Mouse (Mus musculus) limb, embryonic 14.5 days (tissue): ENCODE data around the gene Taf1b. TPM values are rescaled to one million over a fixed set of nuclear protein-coding genes. Genes with fewer than 3 reads are reported as not detected.
"Not testable (repeated sequence)": the region's sequence is repeated elsewhere in the genome, so short reads cannot be mapped to it uniquely, and the experiment has no call there.

Experiments
- ATAC-seq: fragments of 200-750 bp; cut with Nextera tagmentation; 2 replicates; pipeline ENCODE4 v1.8.0; 2017; ENCODE audit warnings: low read depth, moderate number of reproducible peaks, moderate TSS enrichment; ENCODE audit not compliant: low FRiP score
- DNase-seq: peaks from one replicate; pipeline ENCODE4 v3.0.0-alpha.2; 2015; ENCODE audit warnings: low spot score
- H3K27ac ChIP-seq: fragments of 300-500 bp; sonication (generic); replicated peaks from 2 replicates; pipeline ENCODE4 v1.5.1; 2014; ENCODE audit warnings: low read depth, mild to moderate bottlenecking, low read length, moderate library complexity, mixed read lengths
- H3K27me3 ChIP-seq: fragments of 300-500 bp; sonication (generic); 2 replicates; pipeline ENCODE4 v1.6.1; 2014; ENCODE audit warnings: low read length, mixed read lengths; ENCODE audit not compliant: control insufficient read depth, insufficient read depth
- H3K36me3 ChIP-seq: fragments of 300-500 bp; sonication (generic); 2 replicates; pipeline ENCODE4 v1.6.1; 2014; ENCODE audit warnings: mild to moderate bottlenecking, low read length, moderate library complexity, mixed read lengths; ENCODE audit not compliant: control insufficient read depth, insufficient read depth
- H3K4me1 ChIP-seq: fragments of 300-500 bp; sonication (generic); 2 replicates; pipeline ENCODE4 v1.6.1; 2014; ENCODE audit warnings: antibody characterized with exemption, low read length, mixed read lengths; ENCODE audit not compliant: control insufficient read depth, insufficient read depth
- H3K4me2 ChIP-seq: fragments of 300-500 bp; sonication (generic); replicated peaks from 2 replicates; pipeline ENCODE4 v1.6.1; 2014; ENCODE audit warnings: low read depth, mild to moderate bottlenecking, low read length, moderate library complexity; ENCODE audit not compliant: severe bottlenecking
- H3K4me3 ChIP-seq: fragments of 300-500 bp; sonication (generic); replicated peaks from 2 replicates; pipeline ENCODE4 v1.5.1; 2014; ENCODE audit warnings: low read length
- H3K9ac ChIP-seq: fragments of 300-500 bp; sonication (generic); 2 replicates; pipeline ENCODE4 v1.6.1; 2014; ENCODE audit warnings: mild to moderate bottlenecking, low read depth, low read length, moderate library complexity; ENCODE audit not compliant: severe bottlenecking
- H3K9me3 ChIP-seq: fragments of 300-500 bp; sonication (generic); 2 replicates; pipeline ENCODE4 v1.6.1; 2016; ENCODE audit warnings: low read length; ENCODE audit not compliant: control insufficient read depth
- POLR2A ChIP-seq: fragments of 200-500 bp; IDR thresholded peaks from 2 replicates; pipeline ENCODE4 v1.8.0; 2012; ENCODE audit warnings: inconsistent platforms, mild to moderate bottlenecking, moderate library complexity, borderline replicate concordance; ENCODE audit not compliant: insufficient read depth, insufficient read length; ENCODE audit errors: extremely low read depth
- WGBS: fragments of 180-500 bp; shearing (Covaris S2); extraction: QIAGEN DNeasy Blood & Tissue Kit; methylation state at CpG from one replicate; pipeline ENCODE4 v1.1.7; 2014; 5-methylcytosine and 5-hydroxymethylcytosine counted together
- polyA plus RNA-seq, 2 experiments: library from polyadenylated mRNA; depleted of rRNA in 1 of 2; stranded (reverse) in 1 of 2; unstranded in 1 of 2; fragments of >200 nt; fragmentation: Nextera tagmentation in 1 of 2; extraction: Ambion mirVana in 1 of 2; gene quantifications; 2 replicates each; pipeline versions ENCODE4 v1.2.1 to v1.2.3; 2012 to 2014

Taf1b gene
- polyA plus RNA-seq (2012; rRNA removed) (13.1 and 19.5 TPM in 2 replicates), polyA plus RNA-seq (2014; fragmentation: Nextera tagmentation; extraction: Ambion mirVana) (28.0 and 30.6 TPM in 2 replicates)

DNA sequence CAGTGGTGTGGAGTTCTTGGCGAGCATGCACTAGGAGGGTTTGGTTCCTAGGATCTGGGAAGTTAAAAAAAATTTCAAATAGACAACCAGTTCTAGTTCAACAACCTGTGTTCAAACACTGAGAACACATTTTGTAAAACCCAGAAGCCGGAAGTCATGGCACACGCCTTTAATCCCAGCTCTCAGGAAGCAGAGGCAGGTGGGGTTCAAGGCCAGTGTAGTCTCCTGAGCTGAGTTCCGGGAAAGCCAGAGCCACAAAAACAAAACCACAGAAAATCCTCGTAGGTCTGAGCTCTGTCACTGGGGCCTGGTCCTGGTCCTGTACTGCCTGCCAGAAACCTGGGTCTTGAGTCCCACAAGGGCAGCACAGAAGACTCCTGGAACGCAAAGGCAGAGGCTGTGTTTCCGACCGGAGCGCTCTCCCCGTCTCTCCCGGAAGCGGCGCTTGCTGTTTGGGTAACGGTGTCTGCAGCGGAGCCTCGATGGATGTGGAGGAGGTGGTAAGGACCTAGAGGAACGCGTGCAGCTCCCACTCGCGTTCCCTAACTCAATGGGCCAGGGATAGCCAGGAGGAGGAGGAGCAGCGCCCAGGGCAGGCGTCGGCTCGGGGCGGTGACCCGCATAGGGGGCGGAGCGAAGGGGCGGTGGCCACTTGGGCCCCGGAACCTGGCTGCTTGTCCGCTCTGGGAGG, at the start of gene Taf1b:
Taf1b (plus strand) TSS at position 210 of the 691 bp plus-strand sequence.
- DNase-seq (peak; percentile 80), ATAC-seq (peak; percentile 87)
- Histone ChIP-seq H3K9me3 (no peaks in the 10 kb centered on the region), H3K27ac (peak within 1 kb of the TSS; percentile 61; the same call in 1 of the 2 replicates), H3K9ac (peak within 1 kb of the TSS; percentile 72), H3K4me3 (peak within 1 kb of the TSS; percentile 67), H3K36me3 (no peaks in the 10 kb centered on the region), H3K27me3 (no peaks in the 10 kb centered on the region), H3K4me1 (no peaks in the 10 kb centered on the region), H3K4me2 (peak within 1 kb of the TSS; percentile 47)
- WGBS, result 16% methylated on average over 19 of the region's 31 CpGs
- peak; percentile 48; the same call in 1 of the 2 replicates for TF ChIP-seq POLR2A

GRCm38 (mm10) chr12:24460406-24460805, 37.8 kb upstream of the Taf1b start:
- no peak for TF ChIP-seq POLR2A
- H3K36me3 ChIP-seq, result no peaks in the 10 kb centered on the region
- no peak overlapping the region for H3K4me3 ChIP-seq
- no peak for DNase-seq
- no peak overlapping the region for H3K4me2 ChIP-seq
- no peaks in the 10 kb centered on the region for H3K27me3 ChIP-seq
- WGBS, result 88% methylated on average over 10 of the region's 10 CpGs
- no peak overlapping the region for H3K9ac ChIP-seq
- H3K4me1 ChIP-seq, result no peaks in the 10 kb centered on the region
- no peak overlapping the region for H3K27ac ChIP-seq
- ATAC-seq, result no peak
- no peaks in the 10 kb centered on the region for H3K9me3 ChIP-seq

DNA sequence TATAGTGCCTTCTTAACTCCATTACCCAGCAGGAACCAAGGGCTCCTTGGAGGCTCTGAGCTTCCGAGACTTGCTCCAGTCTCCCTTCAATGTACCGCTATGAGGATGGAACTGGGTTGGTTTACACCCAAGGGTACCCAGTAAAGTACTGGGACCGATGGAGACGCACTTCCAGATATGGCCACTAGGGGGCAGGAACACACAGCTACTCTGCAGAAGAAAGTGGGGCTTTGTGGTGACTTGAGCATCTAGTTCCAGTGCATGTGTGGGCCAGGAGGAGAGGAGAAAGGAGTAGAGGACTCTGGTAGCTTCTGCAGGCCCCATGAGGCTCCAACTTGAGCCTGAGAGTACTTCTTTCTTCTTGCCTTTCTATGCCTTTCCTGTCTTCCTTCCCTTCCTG, 36.0 kb upstream of the Taf1b start:
- DNase-seq, result not testable (repeated sequence)

GRCm38 (mm10) chr12:24463490-24463889, 34.7 kb upstream of the Taf1b start:
- not testable (repeated sequence) for H3K9ac ChIP-seq

More for the DNA sequence above, 36.0 kb upstream of the Taf1b start:
- not testable (repeated sequence) for H3K9me3 ChIP-seq, H3K4me2 ChIP-seq, H3K9ac ChIP-seq, ATAC-seq, H3K36me3 ChIP-seq, H3K27me3 ChIP-seq, H3K4me3 ChIP-seq, H3K4me1 ChIP-seq, H3K27ac ChIP-seq
- WGBS, result 30% methylated on average over 4 of the region's 4 CpGs

DNA sequence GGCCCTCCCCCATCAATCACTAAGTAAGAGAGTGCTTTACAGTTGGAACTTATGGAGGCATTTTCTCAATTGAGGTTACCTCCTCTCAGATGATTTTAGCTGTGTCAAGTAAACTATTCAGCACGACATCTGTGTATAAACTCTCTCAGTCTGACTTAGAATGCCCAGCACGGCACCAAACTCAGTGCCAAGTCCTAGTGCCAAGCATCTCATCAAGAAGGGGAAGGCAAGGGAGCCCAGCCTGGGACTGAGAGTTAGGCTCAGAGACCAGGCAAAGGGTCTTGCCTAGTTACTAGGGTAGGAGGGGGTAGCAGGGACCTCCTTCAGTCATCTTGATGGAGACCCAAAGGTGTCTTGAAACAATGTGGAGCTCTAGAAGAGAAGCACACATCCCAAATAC, 29.2 kb upstream of the Taf1b start:
- Histone ChIP-seq H3K36me3 (no peaks in the 10 kb centered on the region), H3K4me3 (no peak overlapping the region), H3K27me3 (no peaks in the 10 kb centered on the region), H3K27ac (no peak overlapping the region), H3K9ac (no peak overlapping the region), H3K4me1 (no peaks in the 10 kb centered on the region), H3K9me3 (no peaks in the 10 kb centered on the region), H3K4me2 (no peak overlapping the region)
- ATAC-seq (no peak), DNase-seq (no peak)
- no peak for TF ChIP-seq POLR2A
- WGBS, result 86% methylated on average over 2 of the region's 2 CpGs

More at GRCm38 (mm10) chr12:24463490-24463889, 34.7 kb upstream of the Taf1b start:
- not testable (repeated sequence) for H3K9me3 ChIP-seq, DNase-seq, H3K27me3 ChIP-seq, H3K4me3 ChIP-seq, H3K4me1 ChIP-seq, H3K27ac ChIP-seq, H3K36me3 ChIP-seq, ATAC-seq, H3K4me2 ChIP-seq
- 85% methylated on average over 5 of the region's 6 CpGs for WGBS
